Mouse (Mus musculus): Measurements from ENCODE around the gene Bbs2. TPM values are rescaled to one million over a fixed set of nuclear protein-coding genes. Genes with fewer than 3 reads are reported as not detected.
"Not testable (repeated sequence)": the region's sequence is repeated elsewhere in the genome, so short reads cannot be mapped to it uniquely, and the experiment has no call there.

Gene Bbs2
- polyA plus RNA-seq, 1 experiment from 2014 or later: 17.2 TPM

DNA sequence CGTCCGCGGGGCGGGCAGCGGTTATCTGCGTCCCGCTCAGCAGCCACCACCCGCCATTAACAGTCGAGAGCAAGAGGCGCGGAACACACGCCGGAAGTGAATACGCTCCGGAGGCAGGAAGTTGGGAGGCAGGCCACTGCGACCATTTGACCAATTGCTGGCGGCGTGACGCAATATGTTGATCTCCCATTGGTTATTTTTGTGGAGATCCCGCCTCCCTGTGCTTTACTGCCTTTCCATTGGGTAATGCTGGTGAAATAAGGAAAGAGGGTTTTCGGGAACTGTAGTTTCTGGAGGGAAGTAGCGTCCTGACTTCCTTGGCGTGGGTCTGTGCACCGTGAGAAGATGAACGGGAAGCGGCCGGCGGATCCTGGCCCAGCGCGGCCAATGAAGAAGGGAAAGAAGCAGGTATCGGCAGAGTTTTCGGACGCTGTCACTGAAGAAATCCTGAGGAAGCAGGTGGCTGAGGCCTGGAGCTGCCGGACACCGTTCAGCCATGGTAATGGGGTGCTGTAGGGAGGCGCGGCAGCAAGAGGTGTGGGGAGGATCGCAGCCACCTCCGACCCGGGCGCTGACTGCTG, 61.7 kb downstream of the Bbs2 start, which contains the start of the genes Nudt21 and Ogfod1:
Nudt21 (minus strand) TSS at position 88 of the 581 bp plus-strand sequence.
Ogfod1 (plus strand) TSS at position 255 of the 581 bp plus-strand sequence.
- H3K4me2 ChIP-seq (ENCODE audit: low read depth, severe bottlenecking): peak within 1 kb of the TSS; percentile 69
- ATAC-seq (ENCODE audit: insufficient number of reproducible peaks, low FRiP score, low TSS enrichment, low read depth) (peak; percentile 99), DNase-seq (ENCODE audit: low spot score) (peak; percentile 97)
- H3K27ac ChIP-seq (replicated peaks; ENCODE audit: low read depth, low read length): peak within 1 kb of the TSS; percentile 42
- H3K9ac ChIP-seq (ENCODE audit: low read length): peak within 1 kb of the TSS; percentile 68
- WGBS: under 1% methylated on average over 40 of the region's 41 CpGs
- H3K9me3 ChIP-seq (ENCODE audit: control insufficient read depth, low read length): no peaks in the 10 kb centered on the region
- H3K4me1 ChIP-seq (ENCODE audit: control insufficient read depth, insufficient read depth, low read length): peaks cover 6% of the 10 kb centered on the region; the same call in 1 of the 2 replicates
- H3K4me3 ChIP-seq (ENCODE audit: low read depth, low read length): peak within 1 kb of the TSS; percentile 56
- no peaks in the 10 kb centered on the region for H3K36me3 ChIP-seq (ENCODE audit: control insufficient read depth, insufficient read depth, low read length)
- no peaks in the 10 kb centered on the region for H3K27me3 ChIP-seq (ENCODE audit: control insufficient read depth, insufficient read depth, low read length)

DNA sequence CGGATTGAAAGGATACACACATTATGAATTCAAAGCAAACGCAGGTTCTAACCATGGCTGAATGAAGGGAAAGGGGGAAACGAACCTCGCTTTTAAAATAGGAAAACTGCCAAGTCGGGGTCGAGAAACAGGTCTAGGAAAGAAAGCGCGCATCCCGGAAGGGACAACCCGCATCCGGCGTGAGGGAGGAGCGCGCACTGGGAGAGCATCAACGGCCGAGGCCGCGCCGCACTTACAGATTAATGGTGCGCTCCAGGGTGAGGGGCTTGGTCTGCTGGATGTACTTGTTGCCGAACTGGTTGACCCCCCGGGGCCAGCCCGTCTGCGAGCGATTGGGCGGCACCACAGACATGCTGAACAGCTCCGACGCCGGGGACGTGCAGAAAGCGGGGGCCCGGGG, 62.2 kb downstream of the Bbs2 start:
- not testable (repeated sequence) for H3K27me3 ChIP-seq (ENCODE audit: control insufficient read depth, insufficient read depth, low read length); H3K4me1 ChIP-seq (ENCODE audit: control insufficient read depth, insufficient read depth, low read length); H3K36me3 ChIP-seq (ENCODE audit: control insufficient read depth, insufficient read depth, low read length); H3K9me3 ChIP-seq (ENCODE audit: control insufficient read depth, low read length)
- Histone ChIP-seq H3K9ac (ENCODE audit: low read length) (peak overlapping the region; percentile 68), H3K27ac (replicated peaks; ENCODE audit: low read depth, low read length) (peak overlapping the region; percentile 42), H3K4me3 (ENCODE audit: low read depth, low read length) (peak overlapping the region; percentile 56), H3K4me2 (ENCODE audit: low read depth, severe bottlenecking) (peak overlapping the region; percentile 58)
- ATAC-seq (ENCODE audit: insufficient number of reproducible peaks, low FRiP score, low TSS enrichment, low read depth) (peak; percentile 85), DNase-seq (ENCODE audit: low spot score) (peak; percentile 75)
- under 1% methylated on average over 21 of the region's 32 CpGs for WGBS

DNA sequence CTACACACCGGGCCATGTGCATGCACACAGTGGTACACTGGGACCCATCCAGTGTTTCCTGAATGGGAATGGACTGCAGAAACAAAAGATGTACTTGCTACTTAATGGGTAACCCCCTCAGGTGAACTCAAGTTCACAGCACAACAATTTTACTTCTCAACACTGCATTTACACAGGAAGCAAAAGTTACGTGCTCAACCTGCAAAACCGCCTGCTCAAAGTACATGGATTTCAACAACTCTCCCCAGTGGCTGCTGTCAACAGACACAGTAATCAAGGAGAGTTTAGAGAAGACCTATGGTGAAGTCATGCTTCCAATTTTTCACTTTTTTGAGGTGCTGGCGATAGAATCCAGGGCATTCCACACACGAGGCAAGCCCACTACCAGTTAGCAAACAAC, 63.5 kb downstream of the Bbs2 start:
- Histone ChIP-seq H3K4me3 (ENCODE audit: low read depth, low read length) (no peak overlapping the region), H3K9me3 (ENCODE audit: control insufficient read depth, low read length) (no peaks in the 10 kb centered on the region), H3K27ac (replicated peaks; ENCODE audit: low read depth, low read length) (no peak overlapping the region), H3K4me2 (ENCODE audit: low read depth, severe bottlenecking) (peak overlapping the region; percentile 22; the same call in 1 of the 2 replicates), H3K36me3 (ENCODE audit: control insufficient read depth, insufficient read depth, low read length) (no peaks in the 10 kb centered on the region; the same call in 1 of the 2 replicates), H3K27me3 (ENCODE audit: control insufficient read depth, insufficient read depth, low read length) (no peaks in the 10 kb centered on the region), H3K9ac (ENCODE audit: low read length) (no peak overlapping the region), H3K4me1 (ENCODE audit: control insufficient read depth, insufficient read depth, low read length) (peaks cover 6% of the 10 kb centered on the region; the same call in 1 of the 2 replicates)
- DNase-seq (ENCODE audit: low spot score): no peak
- ATAC-seq (ENCODE audit: insufficient number of reproducible peaks, low FRiP score, low TSS enrichment, low read depth): no peak
- WGBS: 67% methylated on average over 5 of the region's 5 CpGs

DNA sequence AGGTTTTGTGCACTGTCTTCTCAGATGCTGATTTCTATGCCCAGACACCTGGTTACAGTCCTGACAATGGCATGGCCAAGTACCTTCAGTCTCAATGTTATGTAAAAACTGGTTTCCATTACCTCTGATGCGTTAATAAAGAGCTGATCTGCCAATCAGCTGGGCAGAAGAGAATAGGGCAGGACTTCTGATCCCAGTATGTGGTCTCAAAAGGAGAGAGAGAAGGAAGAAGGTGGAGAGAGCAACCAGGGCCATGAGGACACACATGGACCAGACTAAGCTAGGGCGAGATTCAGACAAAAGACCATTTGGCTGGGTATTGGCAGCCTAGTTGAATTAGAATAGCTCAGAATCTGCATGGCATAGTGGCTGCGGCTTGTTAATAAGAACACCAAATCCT, 65.1 kb downstream of the Bbs2 start:
- DNase-seq (ENCODE audit: low spot score): no peak
- 76% methylated on average over 3 of the region's 3 CpGs for WGBS
- no peak for ATAC-seq (ENCODE audit: insufficient number of reproducible peaks, low FRiP score, low TSS enrichment, low read depth)
- no peak overlapping the region for H3K4me3 ChIP-seq (ENCODE audit: low read depth, low read length)
- H3K27me3 ChIP-seq (ENCODE audit: control insufficient read depth, insufficient read depth, low read length): no peaks in the 10 kb centered on the region
- H3K4me1 ChIP-seq (ENCODE audit: control insufficient read depth, insufficient read depth, low read length): peaks cover 6% of the 10 kb centered on the region; the same call in 1 of the 2 replicates
- no peak overlapping the region for H3K27ac ChIP-seq (replicated peaks; ENCODE audit: low read depth, low read length)
- H3K9me3 ChIP-seq (ENCODE audit: control insufficient read depth, low read length): no peaks in the 10 kb centered on the region
- no peak overlapping the region for H3K4me2 ChIP-seq (ENCODE audit: low read depth, severe bottlenecking)
- peaks cover 4% of the 10 kb centered on the region for H3K36me3 ChIP-seq (ENCODE audit: control insufficient read depth, insufficient read depth, low read length)
- H3K9ac ChIP-seq (ENCODE audit: low read length): no peak overlapping the region

DNA sequence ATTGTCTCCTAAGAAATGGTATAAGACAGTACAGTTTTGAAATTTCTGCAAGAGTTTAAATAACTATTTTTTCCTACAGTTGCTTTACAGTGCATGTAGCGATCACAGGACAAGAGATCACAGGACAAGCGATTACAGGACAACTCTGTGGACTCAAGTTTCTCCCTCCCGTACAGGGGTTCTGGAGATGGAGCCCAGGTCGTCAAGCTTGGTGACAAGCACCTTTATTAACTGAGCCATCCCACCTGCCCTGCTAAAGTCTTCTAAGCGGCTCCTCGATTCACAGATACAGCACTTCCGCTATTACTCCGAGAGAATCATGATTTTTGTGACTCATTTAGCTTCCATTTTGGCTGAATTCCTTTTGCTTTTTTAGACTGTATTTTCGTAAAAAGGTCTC, 69.0 kb downstream of the Bbs2 start:
- Histone ChIP-seq H3K4me3 (ENCODE audit: low read depth, low read length) (no peak overlapping the region), H3K27me3 (ENCODE audit: control insufficient read depth, insufficient read depth, low read length) (no peaks in the 10 kb centered on the region), H3K27ac (replicated peaks; ENCODE audit: low read depth, low read length) (no peak overlapping the region), H3K4me2 (ENCODE audit: low read depth, severe bottlenecking) (no peak overlapping the region), H3K4me1 (ENCODE audit: control insufficient read depth, insufficient read depth, low read length) (no peaks in the 10 kb centered on the region), H3K9ac (ENCODE audit: low read length) (no peak overlapping the region), H3K9me3 (ENCODE audit: control insufficient read depth, low read length) (no peaks in the 10 kb centered on the region), H3K36me3 (ENCODE audit: control insufficient read depth, insufficient read depth, low read length) (peaks cover 19% of the 10 kb centered on the region)
- ATAC-seq (ENCODE audit: insufficient number of reproducible peaks, low FRiP score, low TSS enrichment, low read depth) (no peak), DNase-seq (ENCODE audit: low spot score) (no peak)
- WGBS: 94% methylated on average over 9 of the region's 9 CpGs

DNA sequence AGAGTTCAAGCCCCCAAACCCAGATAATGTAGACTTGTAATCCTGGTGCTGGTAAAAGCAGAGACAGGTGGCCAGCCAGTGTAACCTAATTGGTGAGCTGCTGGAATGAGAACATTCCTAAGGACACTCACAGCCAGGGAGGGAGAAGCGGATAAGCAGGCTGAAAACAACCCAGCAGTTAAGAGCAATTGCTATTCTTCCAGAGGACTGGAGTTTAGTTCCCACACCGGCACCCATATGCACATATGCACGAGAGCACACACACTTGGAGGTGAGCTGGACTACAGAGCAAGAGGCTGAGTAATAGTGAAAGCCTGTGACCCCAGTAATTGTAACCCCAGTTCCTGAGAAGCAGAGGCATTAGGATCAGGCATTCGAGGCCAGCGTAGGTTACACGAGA, 74.8 kb downstream of the Bbs2 start:
- Histone ChIP-seq H3K36me3 (ENCODE audit: control insufficient read depth, insufficient read depth, low read length) (peaks cover 27% of the 10 kb centered on the region), H3K9ac (ENCODE audit: low read length) (no peak overlapping the region), H3K27ac (replicated peaks; ENCODE audit: low read depth, low read length) (no peak overlapping the region), H3K4me3 (ENCODE audit: low read depth, low read length) (no peak overlapping the region), H3K4me1 (ENCODE audit: control insufficient read depth, insufficient read depth, low read length) (no peaks in the 10 kb centered on the region), H3K27me3 (ENCODE audit: control insufficient read depth, insufficient read depth, low read length) (no peaks in the 10 kb centered on the region), H3K9me3 (ENCODE audit: control insufficient read depth, low read length) (no peaks in the 10 kb centered on the region), H3K4me2 (ENCODE audit: low read depth, severe bottlenecking) (no peak overlapping the region)
- ATAC-seq (ENCODE audit: insufficient number of reproducible peaks, low FRiP score, low TSS enrichment, low read depth) (no peak), DNase-seq (ENCODE audit: low spot score) (no peak)
- WGBS: 94% methylated on average over 6 of the region's 6 CpGs

Other genes with a start within 250 kb of the Bbs2 start
- gene Amfr, start 86.1 kb downstream of the Bbs2 start, polyA plus RNA-seq (2014; fragmentation: Nextera tagmentation; extraction: Ambion mirVana): 37.3 and 44.9 TPM in 2 replicates
- gene Nudt21, start 61.9 kb downstream of the Bbs2 start, polyA plus RNA-seq (2014; fragmentation: Nextera tagmentation; extraction: Ambion mirVana): 154 and 162 TPM in 2 replicates
- gene Ogfod1, start 61.7 kb downstream of the Bbs2 start, polyA plus RNA-seq (2014; fragmentation: Nextera tagmentation; extraction: Ambion mirVana): 14.4 and 14.6 TPM in 2 replicates
- gene Mt4, start 38.3 kb upstream of the Bbs2 start, polyA plus RNA-seq (2014; fragmentation: Nextera tagmentation; extraction: Ambion mirVana): not detected in 2 replicates
- gene Mt3, start 53.7 kb upstream of the Bbs2 start, polyA plus RNA-seq (2014; fragmentation: Nextera tagmentation; extraction: Ambion mirVana): 0.61 TPM in 1 of 2 replicates, not detected in the other
- gene Mt2, start 73.7 kb upstream of the Bbs2 start, polyA plus RNA-seq (2014; fragmentation: Nextera tagmentation; extraction: Ambion mirVana): 21.7 and 23.2 TPM in 2 replicates
- 81.4 and 82.2 TPM in 2 replicates for gene Mt1, start 80.2 kb upstream of the Bbs2 start, polyA plus RNA-seq (2014; fragmentation: Nextera tagmentation; extraction: Ambion mirVana)
- gene Nup93, start 115.6 kb upstream of the Bbs2 start, polyA plus RNA-seq (2014; fragmentation: Nextera tagmentation; extraction: Ambion mirVana): 128 and 135 TPM in 2 replicates
- 0.16 TPM in 1 of 2 replicates, not detected in the other for gene Slc12a3, start 230.3 kb upstream of the Bbs2 start, polyA plus RNA-seq (2014; fragmentation: Nextera tagmentation; extraction: Ambion mirVana)

Measured in limb, embryonic 11.5 days (tissue).